Mouse (Mus musculus) brown adipose tissue, adult 24 weeks (tissue): ENCODE data around the gene C1qc. TPM values are rescaled to one million over a fixed set of nuclear protein-coding genes. Genes with fewer than 3 reads are reported as not detected.

Source experiments
- H3K27ac ChIP-seq: fragments of 200-500 bp; replicated peaks from 2 replicates; pipeline ENCODE4 v1.5.1; 2012; ENCODE audit warnings: low read depth, mild to moderate bottlenecking, low read length
- H3K4me1 ChIP-seq: fragments of 200-500 bp; 2 replicates; pipeline ENCODE4 v1.6.1; 2012; ENCODE audit warnings: low read length, mixed read lengths; ENCODE audit not compliant: control insufficient read depth, insufficient read depth, insufficient read length
- H3K4me3 ChIP-seq: fragments of 200-500 bp; 2 replicates; pipeline ENCODE4 v1.5.1; 2012; ENCODE audit warnings: low read depth, mild to moderate bottlenecking, low read length, moderate library complexity; ENCODE audit not compliant: insufficient read depth
- polyA plus RNA-seq: library from polyadenylated mRNA; stranded (reverse); fragments of >200 nt; gene quantifications from 2 replicates; pipeline ENCODE4 v1.2.4, GENCODE M21; 2012; ENCODE audit not compliant: missing spikeins, insufficient read depth, insufficient read length

Gene C1qc
- polyA plus RNA-seq, 1 experiment, result 55.0 TPM

DNA sequence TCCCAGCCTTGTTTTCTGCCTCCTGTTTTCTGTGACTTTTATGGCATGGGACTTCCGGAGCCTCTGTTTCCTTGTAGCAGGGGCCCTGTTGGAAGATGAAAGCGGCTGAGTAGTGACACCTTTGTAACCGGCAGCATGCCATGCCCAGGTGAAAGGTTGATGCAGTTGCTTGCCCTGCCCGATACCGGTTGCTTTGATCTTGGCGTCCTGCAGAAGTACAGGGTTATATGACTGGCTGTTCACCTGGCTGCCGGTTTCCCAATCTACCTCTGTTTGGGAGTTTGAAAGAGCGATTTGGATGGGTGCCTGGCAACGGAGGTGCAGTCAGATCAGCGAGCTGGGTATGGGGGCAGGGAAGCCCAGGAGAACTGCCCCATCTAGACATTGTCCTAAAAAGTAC is 50.1 kb downstream of the C1qc start:
- H3K4me1 ChIP-seq, result no peaks in the 10 kb centered on the region
- no peak overlapping the region for H3K4me3 ChIP-seq
- H3K27ac ChIP-seq, result no peak overlapping the region

DNA sequence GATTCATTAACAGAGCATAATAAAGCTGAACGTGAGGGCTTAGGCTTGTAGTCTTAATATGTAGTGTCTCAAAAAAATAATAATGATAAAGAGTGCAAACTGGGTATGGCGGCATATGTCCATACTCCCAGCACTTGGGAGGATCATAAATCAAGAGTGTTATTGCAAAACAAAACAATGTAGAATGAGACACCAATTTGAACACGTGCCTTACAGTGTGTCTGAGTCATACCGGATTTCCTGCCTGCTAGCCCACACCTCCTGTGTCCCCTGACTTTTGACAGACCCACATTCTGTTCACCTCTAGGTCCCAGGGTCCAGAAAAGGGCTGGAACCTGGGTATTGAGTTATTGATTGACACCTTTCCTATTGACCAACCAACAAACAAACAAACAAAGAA is 50.8 kb downstream of the C1qc start:
- Histone ChIP-seq H3K4me3 (no peak overlapping the region), H3K4me1 (no peaks in the 10 kb centered on the region), H3K27ac (no peak overlapping the region)

DNA sequence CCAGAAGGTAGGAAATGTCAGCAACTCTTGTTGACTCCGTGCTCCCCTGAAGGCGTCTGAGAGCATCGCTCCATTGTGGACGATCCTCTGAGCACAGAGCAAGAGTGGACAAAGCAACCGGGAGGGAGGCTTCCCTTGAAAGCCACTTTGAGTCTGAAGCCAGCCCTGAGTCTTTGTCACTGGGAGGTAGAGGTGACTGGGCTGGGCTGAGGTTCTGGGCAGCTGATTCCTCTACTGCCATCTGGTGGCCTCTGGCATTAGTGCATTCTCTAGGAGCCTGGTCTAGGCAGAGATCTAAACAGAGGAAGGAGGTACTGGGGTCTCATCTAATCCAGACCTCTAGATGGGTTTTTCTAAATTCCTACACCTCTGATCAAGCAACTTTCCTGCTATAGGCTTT is 51.8 kb downstream of the C1qc start:
- Histone ChIP-seq H3K4me1 (no peaks in the 10 kb centered on the region), H3K4me3 (no peak overlapping the region), H3K27ac (no peak overlapping the region)

Other genes starting within 250 kb of the C1qc start
- 1.4 and 1.5 TPM in 2 replicates for gene Ephb2, start 57.1 kb downstream of the C1qc start, polyA plus RNA-seq
- gene C1qb, start 6.9 kb downstream of the C1qc start, polyA plus RNA-seq, result 61.3 and 65.2 TPM in 2 replicates
- gene C1qa, start 5.7 kb upstream of the C1qc start, polyA plus RNA-seq, result 56.5 and 75.2 TPM in 2 replicates
- not detected in 2 replicates for gene Epha8, start 63.8 kb upstream of the C1qc start, polyA plus RNA-seq
- gene Zbtb40, start 155.7 kb upstream of the C1qc start, polyA plus RNA-seq, result 0.75 and 1.3 TPM in 2 replicates